Mouse (Mus musculus) liver, postnatal 0 days (tissue): ENCODE data around the gene Gys1.

Source experiments
- CTCF ChIP-seq: sonication (generic); IDR thresholded peaks from 2 replicates; pipeline ENCODE4 v1.5.1; 2016; ENCODE audit warnings: antibody characterized with exemption, low read depth
- EP300 ChIP-seq: IDR thresholded peaks from 2 replicates; pipeline ENCODE4 v1.6.1; 2016; ENCODE audit warnings: antibody characterized with exemption, low read depth, mild to moderate bottlenecking

- no peak for TF ChIP-seq CTCF
- no peak for TF ChIP-seq EP300
These were observed 51.5 kb downstream of the Gys1 start for GRCm38 (mm10) chr7:45486158-45486557.
